19 mouse cellular contexts compared by ENCODE assay signal in the genomic region with DNA sequence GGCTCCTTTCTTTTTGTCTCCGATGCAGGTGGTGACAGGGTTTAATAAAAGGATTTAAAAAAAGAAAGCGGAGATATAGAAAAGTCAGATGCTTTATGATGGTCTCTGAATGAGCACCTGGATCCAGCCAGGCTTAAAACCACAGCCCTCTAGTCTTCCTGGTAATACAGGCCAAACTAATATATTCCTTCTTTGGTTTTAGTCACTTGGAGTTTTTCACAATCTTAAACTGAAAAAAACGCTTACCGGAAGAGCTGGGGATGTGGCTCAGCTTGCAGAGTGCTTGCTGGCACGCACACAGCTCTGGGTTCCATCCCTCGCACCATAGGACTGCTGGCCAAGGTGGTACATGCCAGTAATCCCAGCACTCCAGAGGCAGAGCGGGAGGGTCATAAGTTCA. TPM values are rescaled to one million over a fixed set of nuclear protein-coding genes. Genes with fewer than 3 reads are reported as not detected.
"Had no signal": no experiment of that assay in that cellular context is flagged by ENCODE, and none has a peak within 500 bp of the region (broad histone marks: within the 10 kb centered on the region; RNA-seq: fewer than 3 reads in every experiment).

No protein-coding gene starts in this region.

- H3K4me3 ChIP-seq: neural tube, embryonic 12.5 days; neural tube, embryonic 13.5 days; neural tube, embryonic 15.5 days; stomach, embryonic 15.5 days had no signal

- H3K4me1 ChIP-seq: neural tube, embryonic 12.5 days; neural tube, embryonic 13.5 days; neural tube, embryonic 15.5 days; stomach, embryonic 15.5 days had no signal

- H3K9ac ChIP-seq: neural tube, embryonic 12.5 days; neural tube, embryonic 13.5 days; neural tube, embryonic 15.5 days; stomach, embryonic 15.5 days had no signal

- H3K4me2 ChIP-seq: neural tube, embryonic 12.5 days; neural tube, embryonic 13.5 days; neural tube, embryonic 15.5 days; stomach, embryonic 15.5 days had no signal

- H3K27me3 ChIP-seq: neural tube, embryonic 12.5 days; neural tube, embryonic 13.5 days; neural tube, embryonic 15.5 days; stomach, embryonic 15.5 days had no signal

- H3K9me3 ChIP-seq: neural tube, embryonic 12.5 days; neural tube, embryonic 13.5 days; neural tube, embryonic 15.5 days; stomach, embryonic 15.5 days had no signal

- H3K36me3 ChIP-seq: neural tube, embryonic 13.5 days; neural tube, embryonic 15.5 days had no signal

- H3K27ac ChIP-seq: neural tube, embryonic 12.5 days; neural tube, embryonic 13.5 days; neural tube, embryonic 15.5 days; stomach, embryonic 15.5 days; stomach, postnatal 0 days had no signal

- DNase-seq: retina, postnatal 1 day; right cerebral cortex, adult 18-20 months; right cerebral cortex, postnatal 14 days; right cerebral cortex, postnatal 25 days; right cerebral cortex, postnatal 4 days; spleen, adult 18-20 months; thymus, adult 18-20 months; thymus, adult 2 months; thymus, postnatal 14 days; thymus, postnatal 25 days; thymus, postnatal 36 days; thymus, postnatal 4 days had no signal

RNA-seq across cellular contexts. Expression of a gene that starts 12.5 kb away (rescaled TPM):
- polyA plus RNA-seq: small intestine, adult 2 months had no signal

RNA-seq across cellular contexts. Expression of a gene that starts 19.7 kb away (rescaled TPM):
- polyA plus RNA-seq: testis, adult 2 months had no signal
